Mouse (Mus musculus) embryo, embryonic 10 days (tissue): ENCODE data around the gene Gm10260.
A peak's percentile ranks its signal among the peaks of the same experiment; 100 is the strongest.

Experiments
- DNase-seq: peaks from one replicate; pipeline ENCODE4 v3.0.0-alpha.2; 2015; ENCODE audit warnings: low spot score

Gm10260 gene

GRCm38 (mm10) chr13:97760532-97760931 is at the start of gene Gm10260:
Gene Gm10260 (minus strand): TSS chr13:97760632.
- no peak for DNase-seq

- DNase-seq = no peak
Observed at GRCm38 (mm10) chr13:97809828-97810227, 49.4 kb upstream of the Gm10260 start.

GRCm38 (mm10) chr13:97805907-97806306 is 45.5 kb upstream of the Gm10260 start:
- DNase-seq = no peak

- no peak for DNase-seq
Observed at GRCm38 (mm10) chr13:97802386-97802785, 42.0 kb upstream of the Gm10260 start.

- DNase-seq = peak; percentile 72
Observed at GRCm38 (mm10) chr13:97797462-97797861, 37.0 kb upstream of the Gm10260 start.

- no peak for DNase-seq
Observed at GRCm38 (mm10) chr13:97794780-97795179, 34.3 kb upstream of the Gm10260 start.

- DNase-seq = no peak
Observed at GRCm38 (mm10) chr13:97793932-97794331, 33.5 kb upstream of the Gm10260 start.

GRCm38 (mm10) chr13:97791664-97792063 is 31.2 kb upstream of the Gm10260 start:
- no peak for DNase-seq

GRCm38 (mm10) chr13:97789782-97790450 is 29.5 kb upstream of the Gm10260 start:
- DNase-seq = no peak

GRCm38 (mm10) chr13:97785167-97785835 is 24.9 kb upstream of the Gm10260 start:
- DNase-seq = no peak

GRCm38 (mm10) chr13:97783423-97784143 is 23.2 kb upstream of the Gm10260 start:
- no peak for DNase-seq

GRCm38 (mm10) chr13:97782063-97782462 is 21.6 kb upstream of the Gm10260 start:
- DNase-seq = no peak

- DNase-seq = no peak
Observed at GRCm38 (mm10) chr13:97781637-97782036, 21.2 kb upstream of the Gm10260 start.

- DNase-seq = no peak
Observed at GRCm38 (mm10) chr13:97780556-97780955, 20.1 kb upstream of the Gm10260 start.

GRCm38 (mm10) chr13:97779657-97780445 is 19.4 kb upstream of the Gm10260 start:
- no peak for DNase-seq

- DNase-seq = no peak
Observed at GRCm38 (mm10) chr13:97778698-97779194, 18.3 kb upstream of the Gm10260 start.

- DNase-seq = no peak
Observed at GRCm38 (mm10) chr13:97777667-97778066, 17.2 kb upstream of the Gm10260 start.

GRCm38 (mm10) chr13:97776702-97777101 is 16.3 kb upstream of the Gm10260 start:
- DNase-seq = no peak

GRCm38 (mm10) chr13:97775907-97776306 is 15.5 kb upstream of the Gm10260 start:
- no peak for DNase-seq

GRCm38 (mm10) chr13:97774740-97775425 is 14.5 kb upstream of the Gm10260 start:
- peak; percentile 64 for DNase-seq

GRCm38 (mm10) chr13:97769205-97769604 is 8.8 kb upstream of the Gm10260 start:
- no peak for DNase-seq
